Mouse (Mus musculus): Measurements from ENCODE around the gene Spef2. TPM values are rescaled to one million over a fixed set of nuclear protein-coding genes. Genes with fewer than 3 reads are reported as not detected.

The Spef2 gene
- polyA plus RNA-seq, 1 experiment from 2014 or later: 0.45 TPM

DNA sequence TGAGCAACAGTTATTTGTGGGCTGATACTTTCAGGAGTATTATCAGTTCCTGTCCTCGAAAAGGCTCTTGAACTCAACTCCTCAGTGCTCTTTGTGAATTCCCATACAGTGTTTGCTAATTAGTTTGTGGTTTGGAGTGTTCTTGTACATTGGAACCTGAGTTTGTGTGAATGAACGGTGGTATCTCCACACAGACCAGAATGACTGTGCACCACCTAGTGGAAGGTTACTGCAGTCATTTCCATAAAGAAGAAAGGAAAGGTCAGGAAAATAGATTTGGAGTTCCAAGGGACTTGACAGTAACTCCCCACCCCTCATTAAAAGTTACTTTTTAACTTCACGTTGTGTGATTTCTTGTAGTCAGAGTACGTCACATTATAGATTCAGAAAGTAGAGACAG, 140.5 kb downstream of the Spef2 start:
- no peaks in the 10 kb centered on the region for H3K36me3 ChIP-seq (ENCODE audit: control insufficient read depth, insufficient read depth, low read length)
- 0 out of 2 replicates have a peak, but pooled peaks have one; percentile 39 for ATAC-seq (ENCODE audit: low FRiP score, low TSS enrichment)
- H3K4me1 ChIP-seq (ENCODE audit: control insufficient read depth, insufficient read depth, low read length): no peaks in the 10 kb centered on the region
- H3K4me2 ChIP-seq (replicated peaks; ENCODE audit: low read depth, low read length): no peak overlapping the region
- WGBS: 71% methylated on average over 4 of the region's 4 CpGs
- H3K27ac ChIP-seq (ENCODE audit: low read depth, low read length): no peak overlapping the region
- H3K9ac ChIP-seq (ENCODE audit: low read depth, low read length): no peak overlapping the region
- no peaks in the 10 kb centered on the region for H3K27me3 ChIP-seq (ENCODE audit: control insufficient read depth, insufficient read depth, low read length)
- no peaks in the 10 kb centered on the region for H3K9me3 ChIP-seq (ENCODE audit: control insufficient read depth, low read length)
- no peak overlapping the region for H3K4me3 ChIP-seq (ENCODE audit: low read length)

- H3K27me3 ChIP-seq (ENCODE audit: control insufficient read depth, insufficient read depth, low read length): no peaks in the 10 kb centered on the region
- no peak overlapping the region for H3K4me3 ChIP-seq (ENCODE audit: low read length)
- no peaks in the 10 kb centered on the region for H3K9me3 ChIP-seq (ENCODE audit: control insufficient read depth, low read length)
- no peaks in the 10 kb centered on the region for H3K4me1 ChIP-seq (ENCODE audit: control insufficient read depth, insufficient read depth, low read length)
- WGBS: 92% methylated on average over 6 of the region's 6 CpGs
- H3K27ac ChIP-seq (ENCODE audit: low read depth, low read length): no peak overlapping the region
- no peak for ATAC-seq (ENCODE audit: low FRiP score, low TSS enrichment)
- no peak overlapping the region for H3K4me2 ChIP-seq (replicated peaks; ENCODE audit: low read depth, low read length)
- H3K9ac ChIP-seq (ENCODE audit: low read depth, low read length): no peak overlapping the region
- no peaks in the 10 kb centered on the region for H3K36me3 ChIP-seq (ENCODE audit: control insufficient read depth, insufficient read depth, low read length)
Observed at GRCm38 (mm10) chr15:9600088-9600455, 148.6 kb downstream of the Spef2 start.

GRCm38 (mm10) chr15:9599382-9600087, 149.1 kb downstream of the Spef2 start:
- H3K27me3 ChIP-seq (ENCODE audit: control insufficient read depth, insufficient read depth, low read length): no peaks in the 10 kb centered on the region
- H3K4me3 ChIP-seq (ENCODE audit: low read length): no peak overlapping the region
- no peaks in the 10 kb centered on the region for H3K9me3 ChIP-seq (ENCODE audit: control insufficient read depth, low read length)
- no peaks in the 10 kb centered on the region for H3K4me1 ChIP-seq (ENCODE audit: control insufficient read depth, insufficient read depth, low read length)
- H3K36me3 ChIP-seq (ENCODE audit: control insufficient read depth, insufficient read depth, low read length): no peaks in the 10 kb centered on the region
- ATAC-seq (ENCODE audit: low FRiP score, low TSS enrichment): no peak
- no peak overlapping the region for H3K9ac ChIP-seq (ENCODE audit: low read depth, low read length)
- WGBS: 86% methylated on average over 12 of the region's 12 CpGs
- no peak overlapping the region for H3K27ac ChIP-seq (ENCODE audit: low read depth, low read length)
- H3K4me2 ChIP-seq (replicated peaks; ENCODE audit: low read depth, low read length): no peak overlapping the region

DNA sequence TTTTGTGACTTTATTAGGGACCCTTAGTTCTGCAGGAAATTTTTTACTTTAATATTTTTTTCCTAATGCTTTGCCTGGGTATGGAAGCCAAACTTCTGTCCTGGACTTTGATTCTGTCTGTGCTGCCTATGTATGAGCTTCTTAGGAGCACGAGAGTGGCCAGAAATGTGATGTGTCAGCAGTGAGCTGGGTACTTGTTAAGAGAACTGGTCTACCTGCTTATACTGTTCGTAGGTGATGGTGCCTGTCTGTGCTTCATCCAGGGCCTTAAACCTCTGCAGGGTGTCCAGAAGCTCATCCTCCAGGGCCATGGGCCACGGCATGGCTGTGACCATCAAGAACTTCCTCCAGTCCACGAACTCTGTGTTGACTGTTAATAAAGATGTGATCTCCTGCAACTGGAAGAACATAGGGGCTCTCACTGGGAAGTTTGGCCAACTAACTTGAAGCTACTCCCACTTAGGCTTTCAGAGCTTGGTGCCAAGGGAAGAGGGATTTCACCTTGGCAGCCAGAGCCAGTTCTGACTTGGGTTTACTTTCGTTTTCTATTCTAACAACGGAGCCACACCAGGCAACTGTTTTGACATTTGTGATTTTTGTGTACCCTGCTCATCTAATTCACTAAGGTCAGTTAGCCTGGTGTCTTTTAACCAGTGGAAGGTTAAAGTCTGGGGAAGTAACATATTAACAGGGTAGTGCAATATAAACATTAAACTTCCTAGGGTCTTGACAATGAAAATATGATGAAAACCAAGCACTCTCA, 152.2 kb downstream of the Spef2 start:
- ATAC-seq (ENCODE audit: low FRiP score, low TSS enrichment): no peak

GRCm38 (mm10) chr15:9589939-9590338, 158.7 kb downstream of the Spef2 start:
- H3K4me2 ChIP-seq (replicated peaks; ENCODE audit: low read depth, low read length): no peak overlapping the region
- ATAC-seq (ENCODE audit: low FRiP score, low TSS enrichment): no peak
- no peaks in the 10 kb centered on the region for H3K9me3 ChIP-seq (ENCODE audit: control insufficient read depth, low read length)
- H3K27ac ChIP-seq (ENCODE audit: low read depth, low read length): no peak overlapping the region
- H3K9ac ChIP-seq (ENCODE audit: low read depth, low read length): no peak overlapping the region
- H3K27me3 ChIP-seq (ENCODE audit: control insufficient read depth, insufficient read depth, low read length): no peaks in the 10 kb centered on the region
- WGBS: 89% methylated on average over 4 of the region's 4 CpGs
- H3K36me3 ChIP-seq (ENCODE audit: control insufficient read depth, insufficient read depth, low read length): no peaks in the 10 kb centered on the region
- no peak overlapping the region for H3K4me3 ChIP-seq (ENCODE audit: low read length)
- H3K4me1 ChIP-seq (ENCODE audit: control insufficient read depth, insufficient read depth, low read length): no peaks in the 10 kb centered on the region

More for the DNA sequence above, 152.2 kb downstream of the Spef2 start:
- WGBS: 90% methylated on average over 6 of the region's 6 CpGs
- H3K9ac ChIP-seq (ENCODE audit: low read depth, low read length): no peak overlapping the region
- H3K4me3 ChIP-seq (ENCODE audit: low read length): no peak overlapping the region
- no peaks in the 10 kb centered on the region for H3K27me3 ChIP-seq (ENCODE audit: control insufficient read depth, insufficient read depth, low read length)
- no peaks in the 10 kb centered on the region for H3K36me3 ChIP-seq (ENCODE audit: control insufficient read depth, insufficient read depth, low read length)
- no peak overlapping the region for H3K27ac ChIP-seq (ENCODE audit: low read depth, low read length)
- no peak overlapping the region for H3K4me2 ChIP-seq (replicated peaks; ENCODE audit: low read depth, low read length)
- no peaks in the 10 kb centered on the region for H3K9me3 ChIP-seq (ENCODE audit: control insufficient read depth, low read length)
- H3K4me1 ChIP-seq (ENCODE audit: control insufficient read depth, insufficient read depth, low read length): no peaks in the 10 kb centered on the region

- no peaks in the 10 kb centered on the region for H3K27me3 ChIP-seq (ENCODE audit: control insufficient read depth, insufficient read depth, low read length)
- H3K9me3 ChIP-seq (ENCODE audit: control insufficient read depth, low read length): no peaks in the 10 kb centered on the region
- H3K36me3 ChIP-seq (ENCODE audit: control insufficient read depth, insufficient read depth, low read length): no peaks in the 10 kb centered on the region
- no peak overlapping the region for H3K9ac ChIP-seq (ENCODE audit: low read depth, low read length)
- 70% methylated on average over 11 of the region's 11 CpGs for WGBS
- H3K4me2 ChIP-seq (replicated peaks; ENCODE audit: low read depth, low read length): no peak overlapping the region
- H3K27ac ChIP-seq (ENCODE audit: low read depth, low read length): no peak overlapping the region
- H3K4me3 ChIP-seq (ENCODE audit: low read length): no peak overlapping the region
- ATAC-seq (ENCODE audit: low FRiP score, low TSS enrichment): no peak
- H3K4me1 ChIP-seq (ENCODE audit: control insufficient read depth, insufficient read depth, low read length): no peaks in the 10 kb centered on the region
Observed at GRCm38 (mm10) chr15:9580470-9581280, 168.0 kb downstream of the Spef2 start.

DNA sequence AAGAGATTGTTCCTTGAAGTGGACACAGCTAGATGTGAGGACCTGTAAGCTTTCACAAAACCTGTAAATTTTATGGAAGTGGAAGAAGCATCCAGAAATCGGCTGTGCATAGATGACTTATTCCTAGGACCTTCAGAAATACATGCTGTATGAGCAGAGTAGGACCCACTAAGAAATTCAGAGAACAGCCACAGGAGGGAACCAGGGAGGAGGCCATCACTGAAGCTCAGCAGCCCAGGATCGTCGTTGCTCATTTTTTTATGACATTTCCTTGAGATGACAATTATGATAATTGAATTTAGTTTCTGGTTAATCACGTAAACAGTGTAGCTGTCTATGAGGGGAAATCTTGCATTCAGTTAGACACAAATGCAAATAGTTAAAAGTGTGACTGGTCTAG, 171.4 kb downstream of the Spef2 start:
- no peak overlapping the region for H3K4me2 ChIP-seq (replicated peaks; ENCODE audit: low read depth, low read length)
- H3K9me3 ChIP-seq (ENCODE audit: control insufficient read depth, low read length): no peaks in the 10 kb centered on the region
- no peaks in the 10 kb centered on the region for H3K27me3 ChIP-seq (ENCODE audit: control insufficient read depth, insufficient read depth, low read length)
- no peaks in the 10 kb centered on the region for H3K4me1 ChIP-seq (ENCODE audit: control insufficient read depth, insufficient read depth, low read length)
- H3K36me3 ChIP-seq (ENCODE audit: control insufficient read depth, insufficient read depth, low read length): no peaks in the 10 kb centered on the region
- no peak overlapping the region for H3K4me3 ChIP-seq (ENCODE audit: low read length)
- H3K27ac ChIP-seq (ENCODE audit: low read depth, low read length): no peak overlapping the region
- ATAC-seq (ENCODE audit: low FRiP score, low TSS enrichment): no peak
- 81% methylated on average over 4 of the region's 4 CpGs for WGBS
- H3K9ac ChIP-seq (ENCODE audit: low read depth, low read length): no peak overlapping the region

DNA sequence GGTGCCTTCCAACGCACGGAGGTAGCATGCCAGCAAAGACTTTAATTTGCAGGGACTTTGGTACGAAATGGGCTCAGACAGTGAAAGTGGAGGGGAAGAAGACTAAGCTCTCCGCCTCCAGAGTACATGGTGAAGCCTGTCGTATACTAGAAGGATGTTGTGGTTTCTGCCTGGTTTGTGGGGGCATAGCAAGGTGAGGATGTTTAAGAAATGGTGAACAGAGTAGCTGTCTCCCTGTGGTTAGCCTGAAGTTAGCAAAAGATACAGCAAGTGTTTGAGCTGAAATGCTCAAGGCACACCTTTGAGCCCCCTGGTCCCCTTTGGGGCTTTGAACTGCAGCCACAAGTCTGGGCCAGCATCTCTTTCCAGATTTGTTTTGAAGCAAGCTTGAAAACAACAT, 173.9 kb downstream of the Spef2 start:
- no peak for ATAC-seq (ENCODE audit: low FRiP score, low TSS enrichment)
- no peak overlapping the region for H3K9ac ChIP-seq (ENCODE audit: low read depth, low read length)
- WGBS: 92% methylated on average over 5 of the region's 5 CpGs
- H3K9me3 ChIP-seq (ENCODE audit: control insufficient read depth, low read length): no peaks in the 10 kb centered on the region
- H3K36me3 ChIP-seq (ENCODE audit: control insufficient read depth, insufficient read depth, low read length): no peaks in the 10 kb centered on the region
- H3K27ac ChIP-seq (ENCODE audit: low read depth, low read length): no peak overlapping the region
- H3K27me3 ChIP-seq (ENCODE audit: control insufficient read depth, insufficient read depth, low read length): no peaks in the 10 kb centered on the region
- no peak overlapping the region for H3K4me2 ChIP-seq (replicated peaks; ENCODE audit: low read depth, low read length)
- H3K4me3 ChIP-seq (ENCODE audit: low read length): no peak overlapping the region
- H3K4me1 ChIP-seq (ENCODE audit: control insufficient read depth, insufficient read depth, low read length): no peaks in the 10 kb centered on the region

DNA sequence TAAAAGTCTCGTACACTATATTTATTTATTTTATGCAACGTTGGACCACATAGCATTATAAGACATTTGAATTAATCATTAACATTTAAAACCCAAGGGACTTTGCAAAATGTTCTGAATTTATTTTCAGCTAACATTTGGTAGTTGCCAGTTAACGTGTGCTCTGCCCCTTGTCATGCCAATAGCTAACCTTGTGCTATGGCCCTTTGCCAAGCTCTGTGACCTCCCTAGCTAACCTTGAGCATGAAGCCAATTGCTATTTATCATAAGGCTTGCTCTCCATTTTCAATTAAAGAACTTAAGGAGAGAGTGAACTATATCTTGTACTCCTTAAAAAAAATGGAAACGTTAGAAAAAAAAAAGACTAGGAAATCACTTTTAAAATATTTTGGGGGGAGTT, 175.3 kb downstream of the Spef2 start:
- H3K27me3 ChIP-seq (ENCODE audit: control insufficient read depth, insufficient read depth, low read length): no peaks in the 10 kb centered on the region
- no peak for ATAC-seq (ENCODE audit: low FRiP score, low TSS enrichment)
- H3K9ac ChIP-seq (ENCODE audit: low read depth, low read length): no peak overlapping the region
- WGBS: 73% methylated on average over 4 of the region's 4 CpGs
- no peak overlapping the region for H3K4me3 ChIP-seq (ENCODE audit: low read length)
- no peaks in the 10 kb centered on the region for H3K36me3 ChIP-seq (ENCODE audit: control insufficient read depth, insufficient read depth, low read length)
- H3K4me1 ChIP-seq (ENCODE audit: control insufficient read depth, insufficient read depth, low read length): no peaks in the 10 kb centered on the region
- H3K9me3 ChIP-seq (ENCODE audit: control insufficient read depth, low read length): no peaks in the 10 kb centered on the region
- H3K4me2 ChIP-seq (replicated peaks; ENCODE audit: low read depth, low read length): no peak overlapping the region
- H3K27ac ChIP-seq (ENCODE audit: low read depth, low read length): no peak overlapping the region

Measured in kidney, embryonic 14.5 days (tissue).